Mouse (Mus musculus): ENCODE measurements around the gene Fbxl3. TPM values are rescaled to one million over a fixed set of nuclear protein-coding genes. Genes with fewer than 3 reads are reported as not detected.
A peak's percentile ranks its signal among the peaks of the same experiment; 100 is the strongest.

The Fbxl3 gene
- polyA plus RNA-seq, 1 experiment from 2014 or later, result 24.1 TPM

GRCm38 (mm10) chr14:103098587-103099235 lies 655 bp downstream of the Fbxl3 start:
- ATAC-seq (ENCODE audit: insufficient number of reproducible peaks, insufficient read depth, low FRiP score, low TSS enrichment, low read depth), result peak; percentile 70
- H3K4me3 ChIP-seq (replicated peaks), result peak overlapping the region; percentile 86
- H3K4me1 ChIP-seq (replicated peaks), result peaks cover 12% of the 10 kb centered on the region
- peak overlapping the region; percentile 99 for H3K9ac ChIP-seq (replicated peaks)
- peak overlapping the region; percentile 68 for H3K4me2 ChIP-seq
- under 1% methylated on average over 72 of the region's 86 CpGs for WGBS
- peak overlapping the region; percentile 100 for H3K27ac ChIP-seq
- peaks cover 21% of the 10 kb centered on the region for H3K36me3 ChIP-seq
- H3K9me3 ChIP-seq, result no peaks in the 10 kb centered on the region
- no peaks in the 10 kb centered on the region for H3K27me3 ChIP-seq

GRCm38 (mm10) chr14:103098213-103098586 lies 1.2 kb downstream of the Fbxl3 start:
- no peak for ATAC-seq (ENCODE audit: insufficient number of reproducible peaks, insufficient read depth, low FRiP score, low TSS enrichment, low read depth)
- Histone ChIP-seq H3K9me3 (no peaks in the 10 kb centered on the region), H3K36me3 (peaks cover 26% of the 10 kb centered on the region), H3K4me3 (replicated peaks) (peak overlapping the region; percentile 86), H3K9ac (replicated peaks) (peak overlapping the region; percentile 99), H3K27me3 (no peaks in the 10 kb centered on the region), H3K4me1 (replicated peaks) (peaks cover 15% of the 10 kb centered on the region), H3K4me2 (peak overlapping the region; percentile 68), H3K27ac (no peak overlapping the region; the same call in 1 of the 2 replicates)
- WGBS, result under 1% methylated on average over 2 of the region's 2 CpGs

GRCm38 (mm10) chr14:103096621-103097020 lies 2.7 kb downstream of the Fbxl3 start:
- Histone ChIP-seq H3K27ac (no peak overlapping the region), H3K9me3 (no peaks in the 10 kb centered on the region), H3K4me2 (no peak overlapping the region), H3K4me1 (replicated peaks) (peaks cover 16% of the 10 kb centered on the region), H3K36me3 (peaks cover 32% of the 10 kb centered on the region), H3K27me3 (no peaks in the 10 kb centered on the region), H3K4me3 (replicated peaks) (no peak overlapping the region), H3K9ac (replicated peaks) (no peak overlapping the region)
- 89% methylated on average over 6 of the region's 6 CpGs for WGBS
- ATAC-seq (ENCODE audit: insufficient number of reproducible peaks, insufficient read depth, low FRiP score, low TSS enrichment, low read depth), result no peak

- peaks cover 40% of the 10 kb centered on the region for H3K36me3 ChIP-seq
- WGBS, result 90% methylated on average over 8 of the region's 8 CpGs
- no peak for ATAC-seq (ENCODE audit: insufficient number of reproducible peaks, insufficient read depth, low FRiP score, low TSS enrichment, low read depth)
Observed at GRCm38 (mm10) chr14:103095826-103096225, 3.5 kb downstream of the Fbxl3 start.

GRCm38 (mm10) chr14:103095036-103095435 lies 4.3 kb downstream of the Fbxl3 start:
- 92% methylated on average over 8 of the region's 8 CpGs for WGBS
- H3K9ac ChIP-seq (replicated peaks), result no peak overlapping the region
- H3K4me3 ChIP-seq (replicated peaks), result no peak overlapping the region
- H3K4me2 ChIP-seq, result no peak overlapping the region
- ATAC-seq (ENCODE audit: insufficient number of reproducible peaks, insufficient read depth, low FRiP score, low TSS enrichment, low read depth), result no peak
- H3K27ac ChIP-seq, result no peak overlapping the region
- peaks cover 43% of the 10 kb centered on the region for H3K36me3 ChIP-seq
- H3K4me1 ChIP-seq (replicated peaks), result peaks cover 16% of the 10 kb centered on the region
- no peaks in the 10 kb centered on the region for H3K27me3 ChIP-seq
- H3K9me3 ChIP-seq, result no peaks in the 10 kb centered on the region

More at GRCm38 (mm10) chr14:103095826-103096225, 3.5 kb downstream of the Fbxl3 start:
- H3K9ac ChIP-seq (replicated peaks), result no peak overlapping the region
- H3K4me3 ChIP-seq (replicated peaks), result no peak overlapping the region
- H3K4me1 ChIP-seq (replicated peaks), result peaks cover 16% of the 10 kb centered on the region
- no peaks in the 10 kb centered on the region for H3K9me3 ChIP-seq
- H3K27me3 ChIP-seq, result no peaks in the 10 kb centered on the region
- H3K4me2 ChIP-seq, result no peak overlapping the region
- H3K27ac ChIP-seq, result no peak overlapping the region

- WGBS, result 69% methylated on average over 4 of the region's 4 CpGs
- Histone ChIP-seq H3K36me3 (peaks cover 53% of the 10 kb centered on the region), H3K4me3 (replicated peaks) (no peak overlapping the region), H3K27me3 (no peaks in the 10 kb centered on the region), H3K4me2 (no peak overlapping the region), H3K4me1 (replicated peaks) (peaks cover 16% of the 10 kb centered on the region), H3K9ac (replicated peaks) (no peak overlapping the region), H3K27ac (no peak overlapping the region), H3K9me3 (no peaks in the 10 kb centered on the region)
- no peak for ATAC-seq (ENCODE audit: insufficient number of reproducible peaks, insufficient read depth, low FRiP score, low TSS enrichment, low read depth)
Observed at GRCm38 (mm10) chr14:103093670-103094069, 5.7 kb downstream of the Fbxl3 start.

GRCm38 (mm10) chr14:103093236-103093635 lies 6.1 kb downstream of the Fbxl3 start:
- 77% methylated on average over 3 of the region's 3 CpGs for WGBS

GRCm38 (mm10) chr14:103088624-103089023 lies 10.7 kb downstream of the Fbxl3 start:
- Histone ChIP-seq H3K9ac (replicated peaks) (no peak overlapping the region), H3K27ac (no peak overlapping the region), H3K27me3 (no peaks in the 10 kb centered on the region), H3K4me2 (no peak overlapping the region), H3K4me1 (replicated peaks) (peaks cover 4% of the 10 kb centered on the region; the same call in 1 of the 2 replicates), H3K9me3 (no peaks in the 10 kb centered on the region), H3K4me3 (replicated peaks) (no peak overlapping the region), H3K36me3 (peaks cover 74% of the 10 kb centered on the region)
- no peak for ATAC-seq (ENCODE audit: insufficient number of reproducible peaks, insufficient read depth, low FRiP score, low TSS enrichment, low read depth)
- WGBS, result 77% methylated on average over 6 of the region's 6 CpGs

More at GRCm38 (mm10) chr14:103093236-103093635, 6.1 kb downstream of the Fbxl3 start:
- no peaks in the 10 kb centered on the region for H3K9me3 ChIP-seq
- no peak for ATAC-seq (ENCODE audit: insufficient number of reproducible peaks, insufficient read depth, low FRiP score, low TSS enrichment, low read depth)
- no peaks in the 10 kb centered on the region for H3K27me3 ChIP-seq
- no peak overlapping the region for H3K27ac ChIP-seq
- no peak overlapping the region for H3K9ac ChIP-seq (replicated peaks)
- H3K4me1 ChIP-seq (replicated peaks), result peaks cover 16% of the 10 kb centered on the region
- H3K36me3 ChIP-seq, result peaks cover 57% of the 10 kb centered on the region
- H3K4me3 ChIP-seq (replicated peaks), result no peak overlapping the region
- no peak overlapping the region for H3K4me2 ChIP-seq

GRCm38 (mm10) chr14:103087846-103088245 lies 11.5 kb downstream of the Fbxl3 start:
- 87% methylated on average over 5 of the region's 5 CpGs for WGBS

GRCm38 (mm10) chr14:103086671-103087324 lies 12.6 kb downstream of the Fbxl3 start:
- Histone ChIP-seq H3K27ac (no peak overlapping the region), H3K4me3 (replicated peaks) (no peak overlapping the region), H3K9me3 (no peaks in the 10 kb centered on the region), H3K36me3 (peaks cover 74% of the 10 kb centered on the region), H3K4me2 (no peak overlapping the region), H3K27me3 (no peaks in the 10 kb centered on the region), H3K4me1 (replicated peaks) (no peaks in the 10 kb centered on the region), H3K9ac (replicated peaks) (no peak overlapping the region)
- 91% methylated on average over 4 of the region's 4 CpGs for WGBS
- no peak for ATAC-seq (ENCODE audit: insufficient number of reproducible peaks, insufficient read depth, low FRiP score, low TSS enrichment, low read depth)

More at GRCm38 (mm10) chr14:103087846-103088245, 11.5 kb downstream of the Fbxl3 start:
- Histone ChIP-seq H3K4me2 (no peak overlapping the region), H3K9ac (replicated peaks) (no peak overlapping the region), H3K4me1 (replicated peaks) (no peaks in the 10 kb centered on the region), H3K4me3 (replicated peaks) (no peak overlapping the region), H3K27ac (no peak overlapping the region), H3K27me3 (no peaks in the 10 kb centered on the region), H3K36me3 (peaks cover 75% of the 10 kb centered on the region), H3K9me3 (no peaks in the 10 kb centered on the region)
- no peak for ATAC-seq (ENCODE audit: insufficient number of reproducible peaks, insufficient read depth, low FRiP score, low TSS enrichment, low read depth)

GRCm38 (mm10) chr14:103085840-103086533 lies 13.4 kb downstream of the Fbxl3 start:
- Histone ChIP-seq H3K27ac (no peak overlapping the region), H3K9ac (replicated peaks) (no peak overlapping the region), H3K36me3 (peaks cover 69% of the 10 kb centered on the region), H3K4me1 (replicated peaks) (no peaks in the 10 kb centered on the region), H3K4me3 (replicated peaks) (no peak overlapping the region), H3K27me3 (no peaks in the 10 kb centered on the region), H3K9me3 (no peaks in the 10 kb centered on the region), H3K4me2 (no peak overlapping the region)
- WGBS, result 100% methylated on average over 1 of the region's 1 CpGs
- no peak for ATAC-seq (ENCODE audit: insufficient number of reproducible peaks, insufficient read depth, low FRiP score, low TSS enrichment, low read depth)
